Mouse (Mus musculus): Measurements from ENCODE around the gene Hoxa10. TPM values are rescaled to one million over a fixed set of nuclear protein-coding genes. Genes with fewer than 3 reads are reported as not detected.

Gene Hoxa10
- total RNA-seq, 2 experiments from 2014 or later, result not detected

DNA sequence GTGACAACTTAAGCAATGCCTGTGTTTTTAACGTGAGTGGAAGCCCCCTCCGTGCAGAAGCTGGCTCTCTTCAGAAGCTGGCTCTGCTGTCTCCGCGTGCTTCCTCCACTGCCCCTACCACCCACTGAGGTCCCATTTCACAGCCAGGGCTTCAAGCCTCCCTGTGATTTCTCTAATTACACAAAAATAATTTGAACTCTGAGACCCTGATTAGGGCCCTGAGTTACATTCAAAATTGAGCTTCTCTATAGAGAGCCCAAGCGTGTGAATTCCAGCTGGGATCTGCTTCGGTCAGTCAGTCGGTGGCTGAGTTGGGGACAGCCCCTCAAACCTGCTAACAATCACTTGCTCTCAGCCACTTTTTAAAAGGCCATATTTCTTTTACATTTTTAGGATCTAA is 27.7 kb upstream of the Hoxa10 start:
- Histone ChIP-seq H3K27ac (no peak overlapping the region), H3K4me3 (no peak overlapping the region)
- DNase-seq (ENCODE audit: low spot score in 2 of 2), result no peak
- no peak for TF ChIP-seq CTCF (conservative IDR thresholded peaks at IDR 0.05)

DNA sequence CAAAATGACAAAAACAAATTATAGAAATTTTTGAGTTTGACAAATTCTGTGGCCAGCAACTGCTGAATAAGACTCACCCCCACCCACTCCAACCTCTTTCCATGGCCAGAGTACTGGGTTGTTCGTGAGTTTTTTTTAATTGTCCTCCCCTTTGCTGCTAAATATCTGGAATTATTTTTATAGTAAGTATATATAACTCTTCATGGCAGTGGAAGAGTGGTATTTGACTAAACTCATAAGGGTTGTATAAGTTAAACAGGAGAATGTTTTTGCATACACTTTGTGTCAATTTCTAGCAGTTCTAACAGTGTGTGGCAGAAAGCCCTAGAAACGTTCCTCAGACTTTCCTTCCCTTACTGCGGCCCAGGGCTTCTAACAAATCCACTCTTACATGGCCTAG is 27.0 kb upstream of the Hoxa10 start:
- H3K27ac ChIP-seq, result no peak overlapping the region
- no peak for DNase-seq (ENCODE audit: low spot score in 2 of 2)
- TF ChIP-seq CTCF (conservative IDR thresholded peaks at IDR 0.05), result no peak
- no peak overlapping the region for H3K4me3 ChIP-seq

DNA sequence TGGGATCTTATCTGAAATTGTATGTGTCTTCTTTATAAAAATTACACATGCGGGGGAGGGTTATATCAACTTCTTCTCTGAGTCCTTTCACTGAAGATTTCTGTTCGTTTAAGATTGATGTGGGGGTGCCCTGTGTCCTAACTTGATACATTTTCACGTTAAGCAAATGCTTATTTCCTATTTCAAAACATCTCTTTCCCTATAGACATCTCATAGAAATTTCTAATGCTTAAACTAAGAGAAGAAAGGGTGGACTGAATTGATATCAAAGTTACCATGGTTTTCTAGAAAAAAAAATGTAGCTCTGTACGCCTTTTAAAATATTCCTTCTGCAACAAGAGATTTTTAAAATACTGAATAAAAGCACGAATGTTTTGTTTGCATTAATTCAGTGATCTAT is 26.6 kb upstream of the Hoxa10 start:
- TF ChIP-seq CTCF (conservative IDR thresholded peaks at IDR 0.05), result no peak
- no peak overlapping the region for H3K4me3 ChIP-seq
- no peak overlapping the region for H3K27ac ChIP-seq
- DNase-seq (ENCODE audit: low spot score in 2 of 2), result no peak

DNA sequence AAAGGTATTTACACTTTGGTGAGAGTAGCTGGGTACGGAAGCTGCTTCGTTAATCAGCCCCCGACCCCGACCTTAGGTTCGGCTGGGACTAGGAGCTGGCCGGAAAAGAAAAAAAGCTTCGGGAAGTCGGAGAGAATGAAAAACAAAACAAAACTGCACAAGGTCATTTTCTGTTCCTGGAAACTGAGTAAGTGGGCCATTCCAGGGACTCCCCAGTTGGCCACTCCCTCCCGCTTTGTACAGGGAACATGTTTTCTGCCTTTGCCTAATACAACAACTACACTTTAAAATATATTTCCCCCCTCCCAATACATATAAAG is 26.0 kb upstream of the Hoxa10 start:
- TF ChIP-seq CTCF (conservative IDR thresholded peaks at IDR 0.05), result no peak

DNA sequence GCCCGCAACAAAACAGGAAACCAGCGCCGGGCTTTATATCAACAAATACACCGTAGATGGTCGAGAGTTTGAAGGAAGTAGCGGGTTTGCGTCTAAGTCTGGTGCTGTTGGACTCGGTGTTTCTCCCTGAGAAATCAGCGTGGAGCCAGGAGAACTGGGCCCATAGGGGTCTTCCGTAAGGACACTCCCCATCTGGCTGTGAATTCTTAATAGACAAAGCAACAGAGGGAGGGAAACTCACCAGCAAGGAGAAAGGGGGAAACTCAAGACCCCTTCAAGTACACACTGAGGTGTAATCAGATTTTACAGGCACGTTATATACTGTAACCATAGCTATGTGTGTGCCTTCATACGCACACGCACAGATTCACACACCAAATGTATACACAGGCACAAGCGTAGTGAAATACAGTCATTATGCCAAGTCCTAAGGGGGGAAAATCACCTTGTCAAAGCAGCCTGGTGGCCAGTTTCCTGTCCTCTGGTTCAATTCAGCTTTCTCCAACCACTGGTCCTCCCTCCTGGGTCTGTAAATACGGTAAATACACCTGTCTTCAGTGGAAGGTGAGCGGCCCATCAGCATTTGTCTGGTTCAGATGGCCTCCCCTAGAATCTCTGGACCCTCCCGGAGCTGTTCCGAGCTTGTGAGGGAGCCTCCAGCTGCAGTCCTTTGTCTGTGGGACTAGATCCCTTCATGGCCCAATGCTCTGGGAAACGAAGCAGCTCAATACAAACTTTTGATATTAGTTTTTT is 25.4 kb upstream of the Hoxa10 start:
- no peak for TF ChIP-seq CTCF (conservative IDR thresholded peaks at IDR 0.05)
- no peak overlapping the region for H3K4me3 ChIP-seq
- no peak for DNase-seq (ENCODE audit: low spot score in 2 of 2)
- no peak overlapping the region for H3K27ac ChIP-seq

More for the DNA sequence above, 26.0 kb upstream of the Hoxa10 start:
- Histone ChIP-seq H3K4me3 (no peak overlapping the region), H3K27ac (no peak overlapping the region)
- no peak for DNase-seq (ENCODE audit: low spot score in 2 of 2)

DNA sequence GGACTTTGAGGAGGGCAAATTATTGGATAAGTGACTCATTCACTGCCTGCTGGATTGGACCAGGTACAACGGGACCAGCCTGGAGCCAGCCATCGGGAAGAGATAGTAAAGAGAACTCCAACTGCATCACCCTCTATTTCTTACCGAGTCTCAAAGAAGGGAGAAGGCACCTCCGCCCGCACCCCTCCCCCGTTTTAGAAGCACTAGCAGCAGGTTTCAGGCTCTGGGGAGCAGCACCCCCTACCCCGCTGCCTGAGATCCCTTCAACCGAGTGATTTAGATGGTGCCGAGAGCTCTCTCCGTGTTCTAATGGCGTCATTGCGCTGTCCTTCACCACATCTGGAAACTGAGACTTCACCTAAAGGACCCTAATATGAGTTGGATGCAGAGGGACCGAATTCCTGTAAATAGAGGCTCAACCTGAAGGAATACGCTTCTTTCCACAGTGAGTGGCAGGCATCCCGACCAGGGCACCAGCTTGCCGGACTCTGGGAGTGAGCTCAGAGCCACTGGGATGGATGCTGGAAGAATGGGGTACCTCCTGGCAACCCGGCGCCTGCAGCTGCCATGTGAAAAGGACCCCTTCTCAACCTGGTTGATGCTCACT is 24.8 kb upstream of the Hoxa10 start:
- TF ChIP-seq CTCF (conservative IDR thresholded peaks at IDR 0.05), result no peak
- no peak for DNase-seq (ENCODE audit: low spot score in 2 of 2)
- Histone ChIP-seq H3K4me3 (no peak overlapping the region), H3K27ac (no peak overlapping the region)

DNA sequence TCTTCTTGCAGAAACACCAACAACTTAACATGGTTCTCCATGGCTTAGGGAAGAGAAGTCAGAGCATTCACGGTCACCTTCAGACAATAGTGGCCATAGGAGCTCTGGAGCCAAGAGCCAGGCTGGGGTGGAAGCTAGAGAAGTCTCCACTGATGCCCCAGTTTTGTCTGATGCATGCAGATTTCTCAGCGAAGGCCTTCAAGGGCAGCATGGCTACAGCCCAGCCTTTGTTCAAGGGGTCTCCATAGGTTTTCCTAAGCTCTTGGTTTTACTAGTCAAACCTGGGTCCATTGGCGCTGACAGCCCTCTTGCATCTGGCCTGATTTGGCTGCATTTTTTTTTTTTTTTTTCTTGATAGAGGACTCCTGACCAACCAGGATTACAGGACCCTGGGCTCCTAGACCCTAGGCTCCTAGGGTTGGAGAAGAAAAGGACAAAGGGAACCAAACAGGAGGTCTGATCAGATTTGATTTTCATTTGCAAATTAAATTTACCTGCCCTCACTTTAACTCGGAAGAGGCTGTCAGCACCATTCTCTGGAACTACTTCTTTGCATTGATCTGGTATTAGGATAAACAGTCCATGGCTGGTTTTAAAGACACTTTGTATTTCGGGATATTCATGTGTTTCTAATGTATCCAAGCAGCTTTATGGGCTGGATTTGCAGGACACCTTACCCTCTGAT is 23.6 kb upstream of the Hoxa10 start:
- H3K4me3 ChIP-seq, result no peak overlapping the region
- H3K27ac ChIP-seq, result no peak overlapping the region
- no peak for DNase-seq (ENCODE audit: low spot score in 2 of 2)
- no peak for TF ChIP-seq CTCF (conservative IDR thresholded peaks at IDR 0.05)

DNA sequence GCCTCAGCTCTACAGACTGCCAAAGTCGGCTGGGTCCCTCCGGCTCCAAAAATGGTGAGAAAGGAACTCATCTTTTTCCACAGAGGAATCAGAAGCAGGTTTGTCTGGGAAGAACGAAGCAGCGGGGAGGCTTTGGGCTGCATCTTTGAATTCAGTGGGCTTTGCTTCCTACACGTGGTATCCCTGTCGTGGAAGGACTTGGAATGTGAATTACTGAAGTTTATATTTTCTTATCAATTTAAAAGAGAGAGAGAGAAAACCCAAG is 22.6 kb upstream of the Hoxa10 start:
- Histone ChIP-seq H3K27ac (no peak overlapping the region), H3K4me3 (no peak overlapping the region)
- DNase-seq (ENCODE audit: low spot score in 2 of 2), result no peak
- no peak for TF ChIP-seq CTCF (conservative IDR thresholded peaks at IDR 0.05)

DNA sequence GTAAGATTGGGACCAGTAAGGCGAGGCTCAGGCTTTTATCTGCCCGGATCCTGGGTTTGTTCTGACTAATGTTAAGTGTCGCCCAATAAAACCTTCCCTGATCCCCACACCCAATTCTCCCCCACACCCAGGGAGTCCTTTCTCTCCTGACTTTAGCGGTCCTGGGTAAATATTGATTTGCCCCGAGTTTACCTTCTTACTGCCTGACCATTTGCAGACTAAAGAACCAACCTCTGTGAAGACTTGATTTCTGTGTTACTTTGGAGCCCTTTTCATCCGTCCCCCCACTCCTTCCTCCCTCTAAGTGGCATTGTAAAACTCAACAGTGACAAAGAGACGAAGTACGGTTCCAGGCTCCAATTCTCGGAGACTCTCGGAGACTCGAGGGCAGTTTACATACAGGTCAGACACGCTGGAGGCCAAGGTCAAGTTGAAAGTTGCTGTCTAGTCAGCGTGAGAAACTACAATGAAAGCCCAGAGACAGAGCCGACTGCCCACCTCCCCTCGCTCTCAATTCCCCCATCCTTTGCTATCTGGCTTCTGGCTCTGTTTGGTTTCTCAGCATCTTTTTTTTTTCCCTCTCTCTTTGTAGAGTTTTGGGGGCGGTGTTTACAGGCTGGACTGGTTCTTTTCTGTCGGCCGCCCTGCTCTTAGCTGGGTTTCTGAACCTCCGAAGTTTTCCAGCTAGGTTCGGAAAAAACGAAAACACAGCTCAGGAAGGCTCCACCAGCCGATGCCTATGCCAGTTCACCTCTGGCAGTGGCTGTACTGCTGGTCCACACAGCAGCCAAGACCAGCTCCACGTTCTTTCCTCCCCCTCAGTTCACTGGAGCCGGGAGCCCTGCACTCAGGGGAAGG is 22.0 kb upstream of the Hoxa10 start:
- no peak for TF ChIP-seq CTCF (conservative IDR thresholded peaks at IDR 0.05)
- Histone ChIP-seq H3K4me3 (no peak overlapping the region), H3K27ac (no peak overlapping the region)
- DNase-seq (ENCODE audit: low spot score in 2 of 2), result no peak

DNA sequence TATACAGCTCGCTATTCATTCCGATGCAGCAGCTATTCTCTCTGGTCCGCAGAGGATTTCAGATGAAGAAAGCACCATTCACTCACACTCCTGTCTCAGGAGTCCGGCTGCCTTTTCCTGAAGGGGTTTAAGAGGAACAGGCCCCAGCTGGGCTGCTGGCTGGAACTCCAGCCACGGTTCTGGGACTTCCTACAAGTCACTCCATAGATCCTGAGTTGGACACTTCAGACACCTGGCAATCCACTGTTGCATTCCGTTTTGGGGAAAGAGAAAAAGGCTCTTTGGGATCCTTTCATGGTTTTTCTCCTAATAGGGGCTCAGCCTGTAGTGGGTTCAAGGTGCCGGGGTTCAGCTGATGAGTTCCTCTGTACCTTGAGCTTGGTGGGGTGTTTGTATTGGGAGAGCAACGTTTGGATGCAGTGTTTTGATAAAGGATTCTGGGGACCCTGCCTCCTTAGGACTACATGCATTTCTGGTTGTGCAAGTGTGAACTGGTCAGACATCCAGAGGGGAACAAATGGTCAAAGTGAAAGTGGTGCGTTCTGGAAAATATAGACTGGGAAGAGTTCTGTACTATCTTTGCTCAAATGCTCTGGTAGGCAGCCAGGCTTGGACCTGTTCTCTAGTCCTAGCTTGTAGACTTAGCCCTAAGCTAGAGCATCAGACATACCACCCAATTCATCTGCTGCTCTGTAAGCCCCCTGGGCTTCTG is 21.3 kb upstream of the Hoxa10 start:
- TF ChIP-seq CTCF (conservative IDR thresholded peaks at IDR 0.05), result no peak
- Histone ChIP-seq H3K27ac (no peak overlapping the region), H3K4me3 (no peak overlapping the region)
- DNase-seq (ENCODE audit: low spot score in 2 of 2), result no peak

DNA sequence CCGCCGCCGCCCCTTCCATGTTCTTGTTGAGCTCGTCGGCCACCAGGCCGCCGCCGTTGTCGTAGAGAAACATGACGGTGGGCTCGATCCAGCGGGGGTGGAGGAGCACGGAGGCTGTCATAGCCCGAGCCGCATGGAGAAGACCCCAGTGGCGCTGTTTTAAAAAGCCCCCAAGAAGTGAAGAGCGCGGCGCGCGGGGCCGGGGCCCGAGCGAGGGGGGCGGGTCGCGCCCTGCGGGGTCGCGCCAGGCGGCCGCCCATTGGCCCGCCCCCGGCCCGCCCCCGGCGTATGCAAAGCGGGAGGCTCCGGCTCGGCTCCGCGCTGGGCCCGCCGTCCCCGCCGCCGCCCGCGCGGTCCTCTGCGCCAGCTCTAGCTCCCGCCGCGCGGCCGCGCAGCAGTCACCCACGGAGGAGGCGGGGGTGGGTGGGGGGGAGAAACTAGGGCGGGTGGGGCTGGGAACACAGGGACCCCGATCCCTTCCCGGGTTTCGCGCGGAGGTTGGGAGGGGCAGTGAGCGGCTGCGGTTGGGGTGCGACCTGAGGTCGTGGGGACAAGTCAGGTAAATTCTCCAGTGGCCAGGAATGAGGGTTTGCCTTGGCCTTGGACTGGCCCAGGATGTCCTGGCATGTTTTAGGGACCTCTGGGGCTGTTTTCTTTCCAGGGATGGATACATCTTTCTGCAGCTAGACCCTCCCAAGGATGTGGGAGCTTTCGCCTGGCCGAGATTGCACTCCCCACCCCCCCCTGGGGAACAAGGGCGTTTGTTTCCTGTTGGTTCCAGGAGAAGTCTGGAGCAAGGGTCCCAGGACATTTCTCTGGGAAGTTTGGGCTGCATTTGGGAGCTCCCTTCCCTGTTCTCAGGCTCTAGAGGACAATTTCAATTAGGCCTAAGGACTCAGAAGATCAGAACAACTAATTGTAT is 20.3 kb upstream of the Hoxa10 start, which contains the start of gene Hoxa13:
Hoxa13 (minus strand) TSS at position 227 of the 922 bp plus-strand sequence.
- H3K27ac ChIP-seq, result no peak within 1 kb of the TSS
- no peak for TF ChIP-seq CTCF (conservative IDR thresholded peaks at IDR 0.05)
- no peak within 1 kb of the TSS for H3K4me3 ChIP-seq
- DNase-seq (ENCODE audit: low spot score in 2 of 2), result no peak

Data from layer of hippocampus, adult 2 months (tissue).